Mouse (Mus musculus): ENCODE measurements around the gene Rnasel. TPM values are rescaled to one million over a fixed set of nuclear protein-coding genes. Genes with fewer than 3 reads are reported as not detected.

The Rnasel gene
- polyA plus RNA-seq (2012; rRNA removed): 57.5 and 61.0 TPM in 2 replicates

DNA sequence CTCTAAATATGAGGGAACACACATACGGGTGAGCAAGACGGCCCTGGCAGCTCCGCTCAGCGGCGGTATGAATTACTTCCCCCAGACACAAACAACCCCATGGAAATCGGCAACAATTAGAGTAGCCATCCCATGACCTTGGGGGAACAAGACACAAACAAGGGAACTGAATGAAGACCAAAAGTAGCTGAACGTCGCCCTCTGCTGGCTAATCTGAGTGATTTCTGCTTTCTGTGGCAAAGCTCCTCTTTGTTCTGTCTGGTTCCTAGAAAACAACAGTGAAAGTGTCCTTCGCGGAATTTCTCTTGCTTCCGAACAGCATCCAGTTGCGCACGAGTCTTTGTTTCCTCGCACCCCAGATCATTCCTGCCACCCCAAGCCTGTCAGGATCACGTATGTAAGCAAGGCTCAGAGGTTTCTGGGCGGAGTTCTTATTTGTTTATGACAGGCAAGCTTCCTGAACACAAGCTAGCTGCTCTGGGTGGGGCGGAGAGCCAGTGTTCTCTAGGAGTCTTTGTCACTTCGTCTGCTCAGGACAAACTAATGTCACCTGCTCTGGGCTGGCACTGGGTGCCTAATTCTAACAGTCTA, at the start of gene Rnasel:
Gene Rnasel, plus strand, starts transcription at position 216 of the 591 bp plus-strand sequence.

GRCm38 (mm10) chr1:153740145-153740544, 9.1 kb upstream of the Rnasel start, which contains the start of gene Rgs16:
Rgs16 (plus strand) TSS chr1:153740349.

Other genes starting within 250 kb of the Rnasel start
- 5.2 and 5.5 TPM in 2 replicates for gene Npl, start 199.4 kb upstream of the Rnasel start, polyA plus RNA-seq (2012; rRNA removed)
- 34.3 and 39.1 TPM in 2 replicates for gene Rgs8, start 96.4 kb upstream of the Rnasel start, polyA plus RNA-seq (2012; rRNA removed)
- gene Rgs16, start 9.1 kb upstream of the Rnasel start, polyA plus RNA-seq (2012; rRNA removed): 17.6 and 18.9 TPM in 2 replicates
- 1.5 TPM in 2 replicates for gene Rgsl1, start 94.7 kb downstream of the Rnasel start, polyA plus RNA-seq (2012; rRNA removed)
- 0.01 TPM in 1 of 2 replicates, not detected in the other for gene Teddm1b, start 124.9 kb downstream of the Rnasel start, polyA plus RNA-seq (2012; rRNA removed)
- 0.04 TPM in 1 of 2 replicates, not detected in the other for gene Teddm1a, start 142.3 kb downstream of the Rnasel start, polyA plus RNA-seq (2012; rRNA removed)
- gene Glul, start 150.5 kb downstream of the Rnasel start, polyA plus RNA-seq (2012; rRNA removed): 210 and 229 TPM in 2 replicates
- gene Teddm2, start 150.8 kb downstream of the Rnasel start, polyA plus RNA-seq (2012; rRNA removed): 2.1 and 2.2 TPM in 2 replicates